Mouse (Mus musculus) ES-Bruce4 (cell line): ENCODE data around the gene Khsrp. TPM values are rescaled to one million over a fixed set of nuclear protein-coding genes. Genes with fewer than 3 reads are reported as not detected.

Source experiments
- H3K27ac ChIP-seq: 2 replicates; pipeline ENCODE4 v1.5.1; 2012; ENCODE audit warnings: low read length, inconsistent platforms; ENCODE audit not compliant: insufficient read depth
- H3K27me3 ChIP-seq: 2 replicates; pipeline ENCODE4 v1.6.1; 2012; ENCODE audit warnings: mild to moderate bottlenecking, low read length, inconsistent platforms; ENCODE audit not compliant: control insufficient read depth, poor library complexity, insufficient read depth, severe bottlenecking
- H3K36me3 ChIP-seq: 2 replicates; pipeline ENCODE4 v1.6.1; 2012; ENCODE audit warnings: inconsistent platforms, mild to moderate bottlenecking, low read length, moderate library complexity; ENCODE audit not compliant: control insufficient read depth, poor library complexity, insufficient read depth, severe bottlenecking
- H3K4me1 ChIP-seq: one replicate; pipeline ENCODE4 v1.8.1; 2011; ENCODE audit warnings: low read length; ENCODE audit not compliant: control insufficient read depth, insufficient read depth
- H3K4me3 ChIP-seq: 2 replicates; pipeline ENCODE4 v1.5.1; 2011; ENCODE audit warnings: low read depth, mild to moderate bottlenecking, low read length
- H3K9ac ChIP-seq: 2 replicates; pipeline ENCODE4 v1.6.1; 2012; ENCODE audit warnings: low read depth, mild to moderate bottlenecking, inconsistent platforms; ENCODE audit not compliant: poor library complexity, severe bottlenecking
- H3K9me3 ChIP-seq: replicated peaks from 2 replicates; pipeline ENCODE4 v1.6.1; 2012; ENCODE audit warnings: mild to moderate bottlenecking, low read length, inconsistent platforms; ENCODE audit not compliant: control insufficient read depth, poor library complexity, insufficient read depth, severe bottlenecking
- CTCF ChIP-seq: IDR thresholded peaks from one replicate; pipeline ENCODE4 v1.8.1; 2011; ENCODE audit warnings: low read depth, low read length
- EP300 ChIP-seq: IDR thresholded peaks from 2 replicates; pipeline ENCODE4 v1.6.1; 2011; ENCODE audit warnings: low read depth, low read length; ENCODE audit not compliant: insufficient read depth
- POLR2A ChIP-seq: IDR thresholded peaks from one replicate; pipeline ENCODE4 v1.8.1; 2011; ENCODE audit warnings: low read length; ENCODE audit not compliant: insufficient read depth
- polyA plus RNA-seq: library from polyadenylated mRNA; stranded (reverse); fragments of >200 nt; gene quantifications from 2 replicates; pipeline ENCODE4 v1.2.4, GENCODE M21; 2011; ENCODE audit warnings: low read depth; ENCODE audit not compliant: missing spikeins, insufficient read depth, insufficient read length

Khsrp gene
- polyA plus RNA-seq, 1 experiment: 166 TPM

GRCm38 (mm10) chr17:56976531-56977390 is 54.6 kb downstream of the Khsrp start:
- TF ChIP-seq EP300 (no peak), POLR2A (no peak), CTCF (no peak)
- H3K27ac ChIP-seq: no peak overlapping the region
- no peaks in the 10 kb centered on the region for H3K36me3 ChIP-seq
- no peaks in the 10 kb centered on the region for H3K9me3 ChIP-seq
- peaks cover 3% of the 10 kb centered on the region for H3K4me1 ChIP-seq
- H3K4me3 ChIP-seq: no peak overlapping the region
- H3K9ac ChIP-seq: no peak overlapping the region
- H3K27me3 ChIP-seq: no peaks in the 10 kb centered on the region

GRCm38 (mm10) chr17:56975391-56975790 is 55.9 kb downstream of the Khsrp start:
- Histone ChIP-seq H3K27ac (no peak overlapping the region), H3K27me3 (no peaks in the 10 kb centered on the region), H3K4me1 (peaks cover 3% of the 10 kb centered on the region), H3K9ac (no peak overlapping the region), H3K36me3 (no peaks in the 10 kb centered on the region), H3K9me3 (no peaks in the 10 kb centered on the region), H3K4me3 (no peak overlapping the region)
- TF ChIP-seq CTCF: no peak
- TF ChIP-seq EP300: no peak
- TF ChIP-seq POLR2A: no peak

GRCm38 (mm10) chr17:56974708-56975240 is 56.5 kb downstream of the Khsrp start:
- no peak overlapping the region for H3K4me3 ChIP-seq
- no peak overlapping the region; the same call in 1 of the 2 replicates for H3K27ac ChIP-seq
- no peaks in the 10 kb centered on the region for H3K36me3 ChIP-seq
- no peaks in the 10 kb centered on the region for H3K9me3 ChIP-seq
- H3K27me3 ChIP-seq: no peaks in the 10 kb centered on the region
- H3K4me1 ChIP-seq: peaks cover 3% of the 10 kb centered on the region
- no peak overlapping the region for H3K9ac ChIP-seq
- TF ChIP-seq CTCF (no peak), EP300 (no peak)

GRCm38 (mm10) chr17:56973956-56974707 is 57.2 kb downstream of the Khsrp start:
- H3K9me3 ChIP-seq: no peaks in the 10 kb centered on the region

More at GRCm38 (mm10) chr17:56973956-56974707, 57.2 kb downstream of the Khsrp start:
- TF ChIP-seq EP300 (no peak), CTCF (no peak), POLR2A (no peak)
- no peak overlapping the region; the same call in 1 of the 2 replicates for H3K27ac ChIP-seq
- no peak overlapping the region for H3K4me3 ChIP-seq
- H3K4me1 ChIP-seq: peaks cover 3% of the 10 kb centered on the region
- no peak overlapping the region for H3K9ac ChIP-seq
- H3K36me3 ChIP-seq: no peaks in the 10 kb centered on the region
- no peaks in the 10 kb centered on the region for H3K27me3 ChIP-seq

Other genes with a start within 250 kb of the Khsrp start
- gene Rfx2, start 200.5 kb downstream of the Khsrp start, polyA plus RNA-seq: 27.5 and 30.5 TPM in 2 replicates
- 0.46 and 0.68 TPM in 2 replicates for gene Acsbg2, start 157.1 kb downstream of the Khsrp start, polyA plus RNA-seq
- gene 1700061G19Rik, start 156.0 kb downstream of the Khsrp start, polyA plus RNA-seq: 8.0 and 8.4 TPM in 2 replicates
- gene Mllt1, start 96.1 kb downstream of the Khsrp start, polyA plus RNA-seq: 20.7 and 21.9 TPM in 2 replicates
- 0.37 and 0.49 TPM in 2 replicates for gene Acer1, start 49.4 kb downstream of the Khsrp start, polyA plus RNA-seq
- 47.7 and 59.9 TPM in 2 replicates for gene Clpp, start 41.2 kb downstream of the Khsrp start, polyA plus RNA-seq
- 16.0 and 21.3 TPM in 2 replicates for gene Alkbh7, start 34.2 kb downstream of the Khsrp start, polyA plus RNA-seq
- gene Pspn, start 31.5 kb downstream of the Khsrp start, polyA plus RNA-seq: not detected in 2 replicates
- 70.2 and 74.1 TPM in 2 replicates for gene Gtf2f1, start 20.2 kb downstream of the Khsrp start, polyA plus RNA-seq
- gene Gm17949, start 20.1 kb downstream of the Khsrp start, polyA plus RNA-seq: 0.56 TPM in 1 of 2 replicates, not detected in the other
- gene Slc25a41, start 10.1 kb upstream of the Khsrp start, polyA plus RNA-seq: not detected in 2 replicates
- 53.5 and 57.7 TPM in 2 replicates for gene Crb3, start 27.6 kb upstream of the Khsrp start, polyA plus RNA-seq
- 24.2 and 24.5 TPM in 2 replicates for gene Slc25a23, start 28.3 kb upstream of the Khsrp start, polyA plus RNA-seq
- 6.6 and 8.9 TPM in 2 replicates for gene Dennd1c, start 47.0 kb upstream of the Khsrp start, polyA plus RNA-seq
- 5.8 and 12.6 TPM in 2 replicates for gene Tubb4a, start 56.3 kb upstream of the Khsrp start, polyA plus RNA-seq
- 8.1 and 9.1 TPM in 2 replicates for gene Tnfsf9, start 73.8 kb upstream of the Khsrp start, polyA plus RNA-seq
- not detected in 2 replicates for gene Cd70, start 118.3 kb upstream of the Khsrp start, polyA plus RNA-seq
- not detected in 2 replicates for gene Tnfsf14, start 162.7 kb upstream of the Khsrp start, polyA plus RNA-seq
- 0.94 TPM in 1 of 2 replicates, not detected in the other for gene C3, start 196.6 kb upstream of the Khsrp start, polyA plus RNA-seq
- 13.1 and 14.2 TPM in 2 replicates for gene Gpr108, start 216.9 kb upstream of the Khsrp start, polyA plus RNA-seq
- 59.0 and 61.1 TPM in 2 replicates for gene Trip10, start 217.9 kb upstream of the Khsrp start, polyA plus RNA-seq
- gene Vav1, start 247.6 kb upstream of the Khsrp start, polyA plus RNA-seq: not detected in 2 replicates